Mouse (Mus musculus): ENCODE data around the gene 1810009A15Rik.
"Not testable (repeated sequence)": the region's sequence is repeated elsewhere in the genome, so short reads cannot be mapped to it uniquely, and the experiment has no call there.

The 1810009A15Rik gene

DNA sequence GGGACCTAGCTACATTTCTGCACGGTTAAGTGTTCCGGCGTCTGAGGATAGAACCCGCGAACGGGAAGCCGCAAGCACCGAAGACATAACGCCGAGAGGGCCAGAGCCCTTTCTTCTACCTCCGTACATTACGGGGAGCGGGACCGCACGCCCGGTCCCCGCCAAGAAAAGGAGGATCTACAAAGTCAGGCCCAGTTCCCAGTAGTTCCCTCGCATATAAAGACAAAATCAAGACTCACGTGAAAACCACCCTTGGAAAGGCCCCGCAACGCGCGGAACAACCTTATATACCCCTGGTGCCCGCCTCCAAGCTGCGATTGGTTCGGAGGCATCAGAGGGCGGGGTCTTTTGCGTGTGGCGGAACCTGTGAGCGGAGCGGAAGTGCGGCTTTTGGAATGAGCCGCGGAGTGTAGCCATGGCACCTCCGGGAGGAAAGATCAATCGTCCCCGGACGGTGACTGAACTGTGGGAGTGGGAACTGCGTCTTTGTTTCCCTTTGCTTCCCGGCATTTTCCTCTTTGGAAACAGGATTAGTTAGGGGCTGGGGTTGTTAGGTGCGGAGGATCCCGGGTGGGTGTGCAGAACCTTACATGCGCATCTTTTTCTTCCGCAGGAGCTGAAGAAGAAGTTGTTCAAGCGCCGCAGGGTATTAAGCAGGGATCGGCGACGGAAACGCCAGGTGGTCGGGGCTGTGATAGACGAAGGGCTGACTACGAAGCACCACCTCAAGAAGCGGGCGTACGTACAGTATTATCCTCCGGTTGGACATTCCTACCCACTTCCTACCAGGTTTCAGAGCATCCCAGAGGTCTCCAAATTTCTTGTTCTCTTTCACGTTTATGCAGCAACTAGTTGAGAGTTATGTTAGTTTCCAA is at the start of gene 1810009A15Rik, which contains the start of gene Gm49416:
Gene 1810009A15Rik, plus strand, starts transcription at position 343 of the 875 bp plus-strand sequence.
Gene Gm49416, plus strand, starts transcription at position 416 of the 875 bp plus-strand sequence.
- DNase-seq (ENCODE audit: low read depth), result peak; percentile 97

DNA sequence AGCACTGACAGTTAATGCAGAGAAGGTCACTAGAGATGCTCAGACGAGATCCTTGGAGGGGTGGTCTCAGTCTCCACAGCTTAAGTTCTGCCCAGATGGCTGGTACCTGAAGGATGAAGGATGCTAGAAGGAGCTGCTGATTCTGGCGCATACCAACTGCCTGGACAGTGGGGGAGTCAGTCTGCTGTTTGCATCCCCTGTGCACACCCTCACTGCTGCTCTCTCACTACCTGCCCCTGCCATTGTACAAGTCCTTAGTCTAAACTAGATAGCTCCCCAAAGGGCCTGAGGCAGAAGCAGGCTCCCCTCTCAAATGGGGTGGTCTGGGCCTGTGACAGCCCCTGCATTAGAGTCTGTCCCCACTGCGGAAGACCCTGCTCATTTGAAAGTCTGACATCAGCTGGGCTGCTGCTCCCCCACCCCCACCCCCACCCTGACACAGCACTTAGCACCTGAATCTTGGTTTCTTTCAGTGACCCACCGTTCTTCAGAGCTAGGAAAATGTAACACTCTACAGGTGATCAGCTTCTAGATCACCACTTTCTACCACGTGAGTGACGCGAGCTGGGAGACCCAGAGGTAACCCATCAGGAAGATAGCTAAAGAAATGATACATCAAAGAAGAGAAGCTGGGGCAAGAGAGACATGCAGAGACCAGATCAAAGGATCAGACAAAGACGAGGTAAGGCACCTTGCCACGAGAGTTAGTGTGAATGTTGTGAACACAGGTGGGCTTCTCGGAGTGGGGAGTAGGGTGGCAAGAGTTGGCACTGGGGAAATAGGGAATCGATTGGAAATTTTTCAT is 49.3 kb upstream of the 1810009A15Rik start, which contains the start of gene Gng3:
Gene Gng3, minus strand, starts transcription at position 92 of the 805 bp plus-strand sequence.
- peak; percentile 24 for DNase-seq (ENCODE audit: low read depth)

DNA sequence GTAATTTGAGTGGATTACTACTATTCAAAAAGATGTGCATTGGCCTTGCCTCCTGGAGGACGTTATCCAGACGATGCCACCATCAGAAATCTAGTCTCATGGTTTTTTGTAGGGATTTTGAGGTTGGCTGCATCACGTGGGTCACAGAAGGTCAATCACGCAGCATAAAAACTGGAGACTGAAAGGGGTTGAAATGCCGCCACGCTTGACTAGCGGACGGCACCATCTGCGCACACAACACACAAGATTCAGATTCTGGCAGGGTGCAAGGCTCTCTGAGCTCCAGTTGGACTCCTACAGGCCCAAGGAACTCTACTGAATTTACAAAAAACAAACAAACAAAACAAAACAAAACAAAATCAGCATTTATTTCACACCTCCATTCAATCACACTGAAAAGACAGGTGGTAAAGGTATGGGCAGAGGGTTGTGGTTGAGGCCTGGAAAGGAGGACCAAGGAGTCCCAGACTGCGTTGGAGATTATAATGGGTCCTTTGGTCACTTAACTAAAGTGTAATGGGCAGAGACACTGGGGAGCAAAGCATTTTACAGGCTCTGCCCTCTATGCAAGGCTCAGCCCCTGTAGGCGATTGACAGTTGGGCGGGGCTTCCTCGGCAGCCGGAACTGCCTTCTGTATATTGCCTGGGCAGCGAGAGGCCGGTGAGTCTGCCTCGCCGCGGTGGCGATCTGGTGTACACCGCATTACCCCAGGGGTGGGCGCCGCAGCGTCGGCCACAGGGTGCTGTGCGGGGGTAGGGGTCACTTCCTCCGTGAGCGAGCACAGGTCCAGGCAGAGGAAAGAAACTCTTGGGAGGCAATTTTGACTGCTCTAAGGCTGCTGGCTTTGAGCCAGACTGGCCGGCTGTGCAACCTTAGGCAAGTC is 48.5 kb upstream of the 1810009A15Rik start:
- DNase-seq (ENCODE audit: low read depth), result peak; percentile 61

DNA sequence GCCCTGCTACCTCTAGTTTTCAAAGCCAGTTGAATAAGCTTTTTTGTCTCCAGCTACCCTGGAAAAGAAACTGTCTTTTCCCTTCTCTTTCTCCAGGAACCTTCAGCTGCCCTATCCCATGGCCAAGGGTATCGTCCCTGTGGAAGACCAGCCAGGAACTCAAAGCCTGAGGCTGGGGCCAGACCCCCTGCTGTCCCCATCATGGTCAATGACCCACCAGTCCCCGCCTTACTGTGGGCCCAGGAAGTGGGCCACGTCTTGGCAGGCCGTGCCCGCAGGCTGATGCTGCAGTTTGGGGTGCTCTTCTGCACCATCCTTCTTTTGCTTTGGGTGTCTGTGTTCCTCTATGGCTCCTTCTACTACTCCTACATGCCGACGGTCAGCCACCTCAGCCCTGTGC is 47.6 kb upstream of the 1810009A15Rik start:
- DNase-seq (ENCODE audit: low read depth), result peak; percentile 24

DNA sequence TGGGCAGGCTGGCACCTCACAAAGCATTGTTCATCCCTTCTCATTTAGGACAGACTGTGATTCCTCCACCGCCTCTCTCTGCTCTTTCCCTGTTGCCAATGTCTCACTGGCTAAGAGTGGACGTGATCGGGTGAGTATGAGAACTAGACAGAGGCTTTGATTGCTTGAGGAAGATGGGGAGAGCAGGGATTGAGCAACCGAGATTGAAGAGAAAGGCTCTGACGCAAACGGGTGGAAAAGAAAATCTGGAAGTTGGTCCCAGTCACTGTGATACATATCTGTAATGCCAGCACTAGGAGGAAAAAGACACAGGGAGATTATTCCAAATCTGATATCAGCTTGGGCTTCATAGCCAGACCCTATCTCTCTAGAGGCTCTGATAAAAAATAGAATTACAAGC is 45.7 kb upstream of the 1810009A15Rik start:
- DNase-seq (ENCODE audit: low read depth), result no peak

DNA sequence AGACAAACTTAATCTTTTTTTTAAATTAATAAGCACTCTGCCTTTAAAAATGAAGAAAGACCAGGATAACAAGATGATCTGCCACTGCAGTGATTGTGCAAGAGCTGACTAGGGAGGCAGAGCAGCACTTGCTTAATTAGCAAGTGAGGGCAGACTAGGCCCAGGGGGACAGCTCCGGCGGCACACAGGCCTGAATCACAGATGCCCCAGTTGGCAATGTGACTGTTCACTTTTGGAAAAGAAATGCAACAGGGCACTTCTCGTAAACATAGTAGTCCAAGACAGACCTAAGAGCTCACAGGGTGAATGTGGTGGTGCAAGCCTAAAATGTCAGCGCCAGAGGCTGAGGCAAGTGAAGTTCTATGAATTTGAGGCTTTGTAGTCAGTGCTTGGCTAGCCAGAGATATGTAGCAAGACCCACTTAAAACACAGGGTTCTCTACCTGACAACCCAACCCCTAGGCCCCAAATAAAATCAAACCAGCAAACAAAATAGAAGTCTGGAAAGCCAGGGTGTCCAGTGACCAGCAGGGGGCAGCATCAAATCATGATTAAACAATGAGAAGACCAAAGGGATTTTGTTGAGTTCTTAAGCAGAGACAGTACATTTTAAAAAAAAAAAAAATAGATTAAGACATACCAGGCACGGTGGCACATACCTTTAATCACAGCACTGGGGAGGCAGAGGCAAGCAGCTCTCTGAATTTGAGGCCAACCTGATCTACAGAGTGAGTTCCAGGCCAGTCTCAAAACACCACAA is 44.1 kb upstream of the 1810009A15Rik start:
- peak; percentile 89 for DNase-seq (ENCODE audit: low read depth)

DNA sequence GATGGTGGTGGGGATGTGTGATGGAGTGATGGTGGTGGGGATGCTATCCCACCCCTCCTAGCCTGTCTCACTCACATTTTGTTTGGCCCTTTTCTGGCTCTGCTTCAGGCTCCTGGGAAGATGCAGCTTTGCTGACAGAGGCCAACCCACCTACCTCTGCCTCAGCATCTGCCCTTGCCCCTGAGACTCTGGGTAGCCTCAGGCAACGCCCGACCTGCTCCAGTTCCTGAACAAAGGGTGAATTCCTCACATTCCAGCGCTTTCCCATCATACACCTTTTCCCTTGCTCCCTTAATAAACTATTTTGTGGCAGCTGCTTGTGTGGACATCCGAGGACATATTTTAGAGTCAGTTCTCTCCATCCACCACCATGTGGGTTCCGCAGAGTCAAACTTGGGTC is 40.3 kb upstream of the 1810009A15Rik start:
- DNase-seq (ENCODE audit: low read depth), result no peak

DNA sequence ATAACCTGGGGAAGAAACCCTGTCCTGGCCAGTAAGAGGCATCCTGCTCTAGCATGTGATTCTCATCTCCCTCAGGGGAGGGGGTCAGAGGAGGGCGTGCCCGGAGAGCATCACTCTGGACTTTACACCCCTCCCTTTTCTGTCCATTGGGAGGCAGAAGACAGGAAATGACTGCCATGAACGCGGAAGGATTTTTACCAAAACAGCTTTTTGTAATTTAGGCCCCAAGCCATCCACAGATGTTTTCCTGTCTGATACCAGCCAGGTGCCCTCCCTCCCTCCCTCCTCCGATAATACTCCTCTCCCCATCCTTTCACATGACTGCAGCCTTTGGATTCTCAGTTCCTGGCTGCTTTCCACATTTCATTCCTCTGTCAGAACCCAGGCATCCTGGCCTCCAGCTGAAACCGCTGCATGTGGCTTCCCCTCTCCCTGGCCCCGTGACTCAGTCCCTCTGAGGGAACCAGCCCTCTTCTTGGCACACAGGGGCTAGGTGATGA is 38.2 kb upstream of the 1810009A15Rik start, which contains the start of gene Lrrn4cl:
Gene Lrrn4cl, plus strand, starts transcription at position 367 of the 500 bp plus-strand sequence.
- no peak for DNase-seq (ENCODE audit: low read depth)

DNA sequence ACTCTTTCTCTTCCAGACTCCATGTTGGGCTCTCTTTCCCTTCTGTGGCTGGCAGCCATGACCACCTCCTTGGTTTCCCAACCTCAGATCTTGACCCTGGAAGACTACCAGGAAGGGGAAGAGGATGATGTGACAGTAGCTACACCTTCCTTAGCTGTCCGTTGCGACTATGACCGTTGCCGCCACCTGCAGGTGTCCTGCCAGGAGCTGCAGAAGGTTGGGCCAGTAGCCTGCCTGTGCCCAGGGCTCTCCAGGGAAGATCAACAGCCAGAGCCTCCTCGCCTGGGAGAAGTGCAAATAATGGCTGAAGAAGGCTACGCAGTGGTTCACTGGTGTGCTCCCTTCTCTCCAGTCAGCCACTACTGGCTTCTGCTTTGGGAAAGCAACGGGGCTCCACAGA is 37.0 kb upstream of the 1810009A15Rik start:
- DNase-seq (ENCODE audit: low read depth), result no peak

DNA sequence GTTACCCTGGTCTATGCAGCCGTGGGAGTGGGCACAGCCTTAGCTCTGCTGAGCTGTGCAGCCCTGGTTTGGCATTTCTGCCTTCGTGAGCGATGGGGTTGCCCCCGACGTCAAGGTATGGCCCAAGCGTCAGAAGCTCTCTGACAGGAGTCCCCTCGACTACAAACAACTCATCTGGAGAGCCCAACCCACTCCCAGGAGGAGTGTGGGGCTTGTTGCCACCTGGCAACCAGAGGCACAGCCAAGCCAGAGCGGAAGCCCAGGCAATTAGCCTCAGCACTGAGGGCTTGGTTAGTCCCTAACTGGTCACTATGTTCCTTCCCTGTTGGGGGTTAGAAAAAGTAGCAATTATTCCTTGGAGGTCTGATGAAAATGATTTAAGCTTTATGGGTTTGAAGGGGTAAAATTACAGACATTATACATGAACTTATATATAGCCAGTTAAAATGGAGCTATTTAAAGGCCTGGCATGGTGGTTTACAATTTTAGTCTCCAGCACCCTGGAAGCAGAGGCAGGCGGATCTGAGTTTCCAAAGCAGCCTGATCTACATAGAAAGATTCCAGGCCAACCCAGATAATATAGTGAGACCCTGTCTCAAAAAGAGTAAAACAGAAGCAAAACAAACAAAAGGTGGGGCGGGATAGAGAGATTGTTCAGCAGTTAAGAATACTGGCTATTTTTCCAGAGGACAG is 36.3 kb upstream of the 1810009A15Rik start:
- DNase-seq (ENCODE audit: low read depth), result no peak

DNA sequence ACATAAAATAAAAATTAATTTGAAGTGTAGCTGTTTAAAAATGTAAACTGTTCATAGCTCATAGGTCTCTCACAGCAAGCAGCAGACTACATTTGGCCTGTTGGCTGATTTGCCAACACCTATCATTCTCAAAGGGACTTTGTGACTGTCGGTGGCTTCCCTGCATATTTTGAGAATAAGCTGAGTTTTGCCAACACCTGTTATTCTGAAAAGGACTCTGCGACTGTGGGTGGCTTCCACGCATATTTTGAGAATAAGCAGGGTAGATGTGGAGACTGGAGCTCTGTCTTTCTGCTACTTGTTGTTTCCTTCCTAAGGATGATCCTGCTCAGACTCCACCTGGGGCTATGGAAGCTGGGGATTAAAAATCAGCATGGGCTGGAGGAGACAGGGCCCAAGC is 35.5 kb upstream of the 1810009A15Rik start:
- DNase-seq (ENCODE audit: low read depth), result no peak

DNA sequence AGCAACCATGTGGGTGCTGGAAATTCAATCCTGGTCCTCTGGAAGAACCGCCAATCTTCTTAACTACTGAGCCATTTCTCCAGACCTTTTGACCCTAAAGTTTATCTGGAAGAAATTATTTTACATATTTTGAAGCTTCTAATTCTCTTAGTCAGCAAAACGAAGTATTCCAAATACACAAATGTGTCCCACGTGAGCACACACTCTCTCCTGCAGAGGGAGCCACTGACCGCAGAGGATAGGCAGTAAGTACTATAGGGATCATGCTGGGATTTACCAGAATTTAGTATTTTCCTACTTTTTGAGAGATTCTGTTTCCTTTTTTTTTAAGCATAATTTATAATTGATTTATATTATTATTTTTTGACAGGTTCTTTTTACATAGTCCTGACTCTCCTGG is 31.0 kb upstream of the 1810009A15Rik start:
- DNase-seq (ENCODE audit: low read depth), result peak; percentile 60

DNA sequence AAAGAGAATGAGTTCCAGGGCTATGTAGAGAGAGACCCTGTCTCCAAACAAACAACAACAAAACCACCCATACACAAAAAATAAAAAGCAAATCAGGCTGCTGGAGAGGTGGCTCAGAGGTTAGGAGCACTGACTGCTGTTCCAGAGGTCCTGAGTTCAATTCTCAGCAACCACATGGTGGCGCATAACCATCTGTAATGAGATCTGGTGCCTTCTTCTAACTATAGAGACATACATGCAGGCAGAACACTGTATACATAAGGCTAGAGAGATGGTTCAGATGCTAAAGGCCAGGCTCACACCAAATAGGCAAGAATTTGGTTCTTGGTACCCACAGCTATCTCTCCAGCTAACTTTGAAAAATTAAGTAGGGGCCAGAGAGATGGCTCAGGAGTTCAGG is 29.6 kb upstream of the 1810009A15Rik start:
- DNase-seq (ENCODE audit: low read depth), result peak; percentile 70

DNA sequence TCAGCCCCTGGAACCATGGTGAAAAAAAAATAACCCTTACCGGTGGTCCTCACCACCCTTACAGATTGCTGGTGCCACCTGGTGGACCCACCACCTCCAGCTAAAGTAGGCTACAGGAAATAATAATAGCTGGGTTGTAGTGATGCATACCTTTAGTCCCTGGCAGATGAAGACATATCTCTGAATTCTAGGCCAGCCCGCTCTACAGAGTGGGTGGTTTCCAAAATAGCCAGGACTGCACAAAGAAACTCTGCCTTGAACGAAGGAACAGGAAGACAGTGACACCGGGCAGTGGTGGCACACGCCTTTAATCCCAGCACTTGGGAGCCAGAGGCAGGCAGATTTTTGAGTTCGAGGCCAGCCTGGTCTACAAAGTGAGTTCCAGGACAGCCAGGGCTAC is 24.4 kb upstream of the 1810009A15Rik start:
- no peak for DNase-seq (ENCODE audit: low read depth)

DNA sequence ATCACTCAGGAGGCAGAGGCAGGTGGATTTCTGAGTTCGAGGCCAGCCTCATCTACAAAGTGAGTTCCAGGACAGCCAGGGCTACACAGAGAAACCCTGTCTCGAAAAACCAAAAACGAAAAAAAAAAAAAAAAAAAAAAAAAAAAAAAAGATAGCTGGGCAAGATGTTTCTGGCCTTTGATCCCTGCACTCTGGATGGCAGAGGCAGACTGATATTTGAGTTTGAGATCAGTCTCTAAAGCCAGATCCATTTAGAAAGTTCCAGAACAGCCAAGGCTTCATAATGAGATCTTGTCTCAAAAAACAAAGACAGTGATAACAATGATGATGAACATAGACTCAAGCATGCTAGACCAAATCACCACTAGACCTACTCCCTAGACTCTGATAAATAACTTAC is 18.3 kb upstream of the 1810009A15Rik start:
- not testable (repeated sequence) for DNase-seq (ENCODE audit: low read depth)

DNA sequence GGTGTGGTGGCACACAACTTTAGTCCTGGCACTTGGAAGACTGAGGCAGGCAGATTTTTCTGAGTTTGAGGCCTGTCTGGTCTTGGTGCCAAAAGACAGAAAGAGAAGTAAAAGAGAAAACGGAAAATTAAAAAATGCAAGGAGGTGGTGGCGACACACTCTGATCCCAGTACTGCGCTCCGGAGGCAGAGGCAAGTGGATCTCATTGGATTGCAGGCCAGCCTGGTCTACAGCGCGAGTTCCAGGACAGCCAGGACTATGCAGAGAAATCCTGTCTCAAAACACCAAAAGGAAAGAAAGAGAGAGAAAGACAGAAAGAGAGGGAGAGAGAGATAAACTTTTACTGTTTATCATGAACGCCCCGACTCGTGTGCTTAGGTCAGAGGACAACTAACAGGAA is 17.8 kb upstream of the 1810009A15Rik start:
- peak; percentile 35 for DNase-seq (ENCODE audit: low read depth)

DNA sequence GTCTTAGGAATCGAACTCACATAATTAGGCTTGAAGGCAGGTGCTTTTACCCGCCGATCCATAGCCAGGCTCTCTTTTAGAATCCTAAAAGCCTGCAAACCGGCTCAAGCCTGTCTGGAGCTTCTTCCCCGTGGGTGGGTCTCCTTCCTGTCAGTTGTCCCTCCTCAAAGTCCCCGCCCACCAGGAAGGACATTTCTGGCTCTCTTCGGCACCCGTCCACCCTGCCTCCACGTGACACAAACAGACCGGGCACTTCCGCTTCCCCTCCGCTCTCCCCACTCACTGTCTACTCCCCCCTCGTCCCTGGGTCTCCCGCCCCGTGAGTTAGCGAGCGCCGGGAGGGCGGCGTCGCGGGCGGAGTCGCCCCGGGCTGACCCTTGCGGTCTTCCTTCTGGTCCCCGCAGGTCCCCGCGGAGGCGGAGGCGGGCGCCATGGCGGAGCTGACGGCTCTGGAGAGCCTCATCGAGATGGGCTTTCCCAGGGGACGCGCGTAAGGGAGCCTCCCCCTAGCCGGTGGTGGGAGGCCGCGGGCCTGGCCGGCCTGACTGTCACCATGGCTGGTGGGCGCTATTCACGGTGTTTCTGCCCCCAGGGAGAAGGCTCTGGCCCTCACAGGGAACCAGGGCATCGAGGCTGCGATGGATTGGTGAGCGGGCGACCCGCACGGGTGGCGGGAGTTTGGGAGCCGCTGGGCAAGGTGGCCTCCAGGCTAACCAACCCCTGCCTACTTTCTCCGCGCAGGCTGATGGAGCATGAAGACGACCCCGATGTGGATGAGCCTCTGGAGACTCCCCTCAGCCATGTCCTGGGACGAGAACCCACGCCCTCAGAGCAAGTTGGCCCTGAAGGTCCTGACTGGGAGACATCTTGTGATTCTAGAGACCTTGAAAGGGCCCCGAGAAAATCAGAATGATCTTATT is 17.1 kb upstream of the 1810009A15Rik start, which contains the start of gene Ubxn1:
Gene Ubxn1, plus strand, starts transcription at position 230 of the 920 bp plus-strand sequence.
- peak; percentile 93 for DNase-seq (ENCODE audit: low read depth)

DNA sequence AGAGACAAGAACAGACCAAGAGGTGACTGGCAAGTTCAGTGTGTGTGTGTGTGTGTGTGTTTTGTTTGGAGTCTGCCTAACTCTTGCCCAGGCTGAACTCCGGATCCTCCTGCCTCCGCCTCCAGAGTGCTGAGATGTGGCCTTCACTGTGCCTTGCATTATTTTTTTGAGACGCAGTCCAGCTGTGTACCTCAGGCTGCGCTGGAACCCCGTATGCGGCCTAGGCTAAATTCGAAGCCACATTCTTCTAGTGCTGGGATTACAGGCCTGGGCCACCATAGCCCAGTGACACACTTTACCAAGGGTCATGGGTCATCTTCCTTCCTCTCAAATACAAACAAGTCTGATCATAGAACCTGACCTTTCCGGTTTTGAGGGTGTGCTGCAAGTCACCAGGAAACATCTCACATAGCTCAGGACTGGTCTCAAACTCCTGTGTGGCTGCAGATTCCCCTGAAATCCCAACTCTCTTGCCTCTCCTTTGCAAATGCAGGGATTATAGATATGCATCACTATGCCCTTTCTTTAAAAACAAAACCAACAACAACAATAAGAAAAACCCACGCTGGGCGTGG is 16.3 kb upstream of the 1810009A15Rik start:
- DNase-seq (ENCODE audit: low read depth), result no peak

DNA sequence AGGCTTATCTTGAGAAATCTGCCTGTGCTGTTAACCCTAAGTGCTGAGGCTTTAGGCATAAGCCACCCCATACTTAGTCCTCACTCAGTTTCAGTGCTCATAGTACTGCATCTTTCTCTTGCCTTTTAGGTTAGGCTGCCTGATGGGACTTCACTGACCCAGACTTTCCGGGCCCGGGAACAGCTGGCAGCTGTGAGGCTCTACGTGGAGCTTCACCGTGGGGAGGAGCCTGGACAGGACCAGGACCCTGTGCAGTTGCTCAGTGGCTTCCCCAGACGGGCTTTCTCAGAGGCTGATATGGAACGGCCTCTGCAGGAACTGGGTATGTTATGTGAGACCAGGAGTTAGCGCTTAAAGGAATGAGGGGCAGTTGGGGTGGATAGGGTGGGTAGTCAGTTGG is 13.6 kb upstream of the 1810009A15Rik start:
- no peak for DNase-seq (ENCODE audit: low read depth)

All from naive thymus-derived CD4-positive, alpha-beta T cell, adult 2 months (primary cell).